Mouse (Mus musculus): ENCODE results near the gene Dnpep. TPM values are rescaled to one million over a fixed set of nuclear protein-coding genes. Genes with fewer than 3 reads are reported as not detected.

Dnpep gene
- 14.0 and 20.3 TPM in 2 replicates for total RNA-seq (2015; ENCODE audit: low replicate concordance)
- total RNA-seq (2017; ENCODE audit: low replicate concordance): 7.7 and 11.8 TPM in 2 replicates

- peak; percentile 88 for ATAC-seq (replicated peaks; ENCODE audit: low FRiP score, poor library complexity, severe bottlenecking)
Observed at GRCm38 (mm10) chr1:75317241-75318201, at the start of gene Dnpep. Dnpep (minus strand) TSS chr1:75317990.

GRCm38 (mm10) chr1:75365510-75366137, 47.8 kb upstream of the Dnpep start:
- no peak for ATAC-seq (replicated peaks; ENCODE audit: low FRiP score, poor library complexity, severe bottlenecking)

- no peak for ATAC-seq (replicated peaks; ENCODE audit: low FRiP score, poor library complexity, severe bottlenecking)
Observed at GRCm38 (mm10) chr1:75363868-75364267, 46.1 kb upstream of the Dnpep start.

- no peak for ATAC-seq (replicated peaks; ENCODE audit: low FRiP score, poor library complexity, severe bottlenecking)
Observed at GRCm38 (mm10) chr1:75361750-75362149, 44.0 kb upstream of the Dnpep start.

GRCm38 (mm10) chr1:75361123-75361522, 43.3 kb upstream of the Dnpep start:
- ATAC-seq (replicated peaks; ENCODE audit: low FRiP score, poor library complexity, severe bottlenecking): no peak

GRCm38 (mm10) chr1:75360112-75361031, 42.6 kb upstream of the Dnpep start, which contains the start of gene Des:
Des (plus strand) TSS chr1:75360329.
- ATAC-seq (replicated peaks; ENCODE audit: low FRiP score, poor library complexity, severe bottlenecking): no peak

GRCm38 (mm10) chr1:75359346-75359745, 41.6 kb upstream of the Dnpep start:
- ATAC-seq (replicated peaks; ENCODE audit: low FRiP score, poor library complexity, severe bottlenecking): no peak

- no peak for ATAC-seq (replicated peaks; ENCODE audit: low FRiP score, poor library complexity, severe bottlenecking)
Observed at GRCm38 (mm10) chr1:75358009-75358408, 40.2 kb upstream of the Dnpep start.

GRCm38 (mm10) chr1:75357261-75357660, 39.5 kb upstream of the Dnpep start:
- ATAC-seq (replicated peaks; ENCODE audit: low FRiP score, poor library complexity, severe bottlenecking): no peak

GRCm38 (mm10) chr1:75349275-75349674, 31.5 kb upstream of the Dnpep start:
- no peak for ATAC-seq (replicated peaks; ENCODE audit: low FRiP score, poor library complexity, severe bottlenecking)

GRCm38 (mm10) chr1:75347279-75347678, 29.5 kb upstream of the Dnpep start:
- no peak for ATAC-seq (replicated peaks; ENCODE audit: low FRiP score, poor library complexity, severe bottlenecking)

GRCm38 (mm10) chr1:75345036-75345935, 27.5 kb upstream of the Dnpep start:
- ATAC-seq (replicated peaks; ENCODE audit: low FRiP score, poor library complexity, severe bottlenecking): no peak

- no peak for ATAC-seq (replicated peaks; ENCODE audit: low FRiP score, poor library complexity, severe bottlenecking)
Observed at GRCm38 (mm10) chr1:75344291-75345035, 26.7 kb upstream of the Dnpep start.

GRCm38 (mm10) chr1:75342874-75343416, 25.2 kb upstream of the Dnpep start:
- peak; percentile 55; the same call in 1 of the 2 replicates for ATAC-seq (replicated peaks; ENCODE audit: low FRiP score, poor library complexity, severe bottlenecking)

- no peak for ATAC-seq (replicated peaks; ENCODE audit: low FRiP score, poor library complexity, severe bottlenecking)
Observed at GRCm38 (mm10) chr1:75340519-75340918, 22.7 kb upstream of the Dnpep start.

- ATAC-seq (replicated peaks; ENCODE audit: low FRiP score, poor library complexity, severe bottlenecking): no peak
Observed at GRCm38 (mm10) chr1:75339337-75339736, 21.5 kb upstream of the Dnpep start.

- no peak for ATAC-seq (replicated peaks; ENCODE audit: low FRiP score, poor library complexity, severe bottlenecking)
Observed at GRCm38 (mm10) chr1:75338091-75338694, 20.4 kb upstream of the Dnpep start.
